ENCODE assay signal across 23 mouse cellular contexts in the genomic region with DNA sequence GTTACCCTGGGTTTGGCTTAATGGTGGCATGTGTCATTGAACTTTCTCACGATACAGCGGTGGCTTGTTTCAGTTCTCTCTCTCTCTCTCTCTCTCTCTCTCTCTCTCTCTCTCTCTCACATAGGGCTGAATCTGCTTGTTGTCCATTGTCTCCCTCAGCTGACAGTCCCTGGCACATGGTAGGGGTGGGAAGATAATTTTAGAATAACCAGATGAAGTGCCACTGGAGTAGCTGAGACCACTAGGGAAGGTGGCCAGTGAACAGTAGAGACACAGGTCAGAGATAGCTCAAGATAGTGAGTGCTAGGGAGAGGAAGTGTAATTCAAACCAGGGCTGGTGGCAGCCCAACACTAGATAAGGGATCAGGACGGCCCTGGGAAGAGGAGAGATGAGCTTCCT.
A peak's percentile ranks its signal among the peaks of the same experiment; 100 is the strongest.
DNase-seq lines count a peak whose midpoint lies in the region; ATAC-seq lines count a peak whose summit lies in the region.
"Had no signal": no experiment of that assay in that cellular context is flagged by ENCODE, and none has a peak within 500 bp of the region (broad histone marks: within the 10 kb centered on the region; RNA-seq: fewer than 3 reads in every experiment).

No protein-coding gene starts in this region.

- peaks cover 7% of the 10 kb centered on the region; the same call in 1 of the 2 replicates for H3K4me1 ChIP-seq in heart, embryonic 10.5 days
- H3K4me1 ChIP-seq in heart, embryonic 13.5 days = peaks cover 11% of the 10 kb centered on the region
- no peaks in the 10 kb centered on the region for H3K4me1 ChIP-seq in heart, embryonic 16.5 days (ENCODE audit: control insufficient read depth, insufficient read depth, low read length)
- H3K4me1 ChIP-seq: embryonic facial prominence, embryonic 12.5 days; embryonic facial prominence, embryonic 15.5 days had no signal

- H3K4me3 ChIP-seq in heart, embryonic 10.5 days = no peak overlapping the region
- H3K4me3 ChIP-seq in heart, embryonic 13.5 days = no peak overlapping the region
- no peak overlapping the region for H3K4me3 ChIP-seq in heart, embryonic 16.5 days (ENCODE audit: low read length)
- H3K4me3 ChIP-seq: embryonic facial prominence, embryonic 12.5 days; embryonic facial prominence, embryonic 15.5 days; gastrocnemius, adult 2 months had no signal

- no peaks in the 10 kb centered on the region for H3K9me3 ChIP-seq in heart, embryonic 10.5 days
- H3K9me3 ChIP-seq in heart, embryonic 13.5 days = peaks cover 9% of the 10 kb centered on the region; the same call in 1 of the 2 replicates
- H3K9me3 ChIP-seq in heart, embryonic 16.5 days (replicated peaks; ENCODE audit: control insufficient read depth, low read length) = peaks cover 8% of the 10 kb centered on the region
- H3K9me3 ChIP-seq: embryonic facial prominence, embryonic 12.5 days; embryonic facial prominence, embryonic 15.5 days had no signal

- H3K4me2 ChIP-seq in heart, embryonic 13.5 days = no peak overlapping the region
- H3K4me2 ChIP-seq in heart, embryonic 16.5 days (ENCODE audit: low read depth, low read length) = no peak overlapping the region
- H3K4me2 ChIP-seq: embryonic facial prominence, embryonic 12.5 days; embryonic facial prominence, embryonic 15.5 days; hindbrain, embryonic 14.5 days had no signal

- H3K9ac ChIP-seq in heart, embryonic 13.5 days = 0 out of 2 replicates have a peak overlapping the region, but pooled peaks have one; percentile 6
- no peak overlapping the region for H3K9ac ChIP-seq in heart, embryonic 16.5 days (ENCODE audit: low read length)
- H3K9ac ChIP-seq: embryonic facial prominence, embryonic 12.5 days; embryonic facial prominence, embryonic 15.5 days; forebrain, postnatal 0 days; hindbrain, embryonic 14.5 days had no signal

- no peak for DNase-seq in heart, embryonic 10.5 days (ENCODE audit: low spot score)
- no peak for DNase-seq in heart, postnatal 36 days
- no peak for DNase-seq in heart, adult 11 months
- DNase-seq in heart, postnatal 25 days (ENCODE audit: low spot score) = no peak
- DNase-seq in adrenal gland, adult 18-20 months (ENCODE audit: low spot score in 2 of 2) = no peak
- DNase-seq: adrenal gland, postnatal 10 days; adrenal gland, postnatal 36 days; cerebellum, adult 18-20 months; cerebellum, adult 9-10 months; cerebellum, postnatal 14 days; forebrain, postnatal 0 days; gastrocnemius, adult 2 months; gastrocnemius, postnatal 14 days; kidney, adult 2 months had no signal

- intact Hi-C loops in heart, postnatal 36 days (cut with DNase I) = no loop called here
- intact Hi-C loops in heart, postnatal 25 days (cut with DNase I) = no loop called here

- ATAC-seq in heart, embryonic 13.5 days (ENCODE audit: extremely low read depth, insufficient number of reproducible peaks, low FRiP score, low TSS enrichment) = no peak
- ATAC-seq in heart, embryonic 16.5 days (replicated peaks; ENCODE audit: extremely low read depth, insufficient read depth, low FRiP score) = peak; percentile 82
- ATAC-seq in common myeloid progenitor, adult 5-6 weeks (replicated peaks; ENCODE audit: low read depth, poor library complexity, severe bottlenecking) = 0 out of 2 replicates have a peak, but pooled peaks have one; percentile 18
- ATAC-seq: activated CD4-positive, CD25-positive, alpha-beta regulatory T cell, adult 4 months; forebrain, embryonic 14.5 days; forebrain, postnatal 0 days; intestine, postnatal 0 days had no signal

- 44% methylated on average over 3 of the region's 3 CpGs for WGBS in heart, embryonic 10.5 days
- 30% methylated on average over 3 of the region's 3 CpGs for WGBS in heart, embryonic 13.5 days
- 32% methylated on average over 3 of the region's 3 CpGs for WGBS in heart, embryonic 16.5 days

- peak overlapping the region; percentile 4; the same call in 1 of the 2 replicates for H3K27ac ChIP-seq in heart, embryonic 10.5 days
- peak overlapping the region; percentile 24; the same call in 1 of the 2 replicates for H3K27ac ChIP-seq in heart, embryonic 13.5 days (replicated peaks)
- no peak overlapping the region for H3K27ac ChIP-seq in heart, embryonic 16.5 days (ENCODE audit: low read length)
- H3K27ac ChIP-seq: embryonic facial prominence, embryonic 12.5 days; embryonic facial prominence, embryonic 15.5 days; gastrocnemius, adult 2 months; hindbrain, embryonic 14.5 days had no signal

- H3K27me3 ChIP-seq in heart, embryonic 10.5 days (ENCODE audit: insufficient read depth, poor library complexity, severe bottlenecking) = no peaks in the 10 kb centered on the region
- H3K27me3 ChIP-seq in heart, embryonic 13.5 days (replicated peaks) = no peaks in the 10 kb centered on the region
- H3K27me3 ChIP-seq in heart, embryonic 16.5 days (ENCODE audit: control insufficient read depth, insufficient read depth, low read length) = no peaks in the 10 kb centered on the region
- H3K27me3 ChIP-seq: embryonic facial prominence, embryonic 12.5 days; embryonic facial prominence, embryonic 15.5 days had no signal

- H3K36me3 ChIP-seq in heart, embryonic 10.5 days = no peaks in the 10 kb centered on the region
- H3K36me3 ChIP-seq in heart, embryonic 13.5 days = no peaks in the 10 kb centered on the region
- no peaks in the 10 kb centered on the region for H3K36me3 ChIP-seq in heart, embryonic 16.5 days (ENCODE audit: control insufficient read depth, insufficient read depth)
- H3K36me3 ChIP-seq: embryonic facial prominence, embryonic 12.5 days; embryonic facial prominence, embryonic 15.5 days had no signal
